Mouse (Mus musculus): ENCODE results near the gene Sash3.

- TF ChIP-seq FLI1 (IDR thresholded peaks at IDR 0.05; ENCODE audit: low read length), result no peak
- TF ChIP-seq GATA1 (IDR thresholded peaks at IDR 0.05; ENCODE audit: borderline replicate concordance, low read length), result no peak
Measured at GRCm38 (mm10) chrX:48106226-48106625, 40.0 kb upstream of the Sash3 start.
